In genomic region chr8:102496021-102496420, GRCm38 (mm10) we compare ENCODE assay signal across 12 mouse cellular contexts.
"Had no signal": no experiment of that assay in that cellular context is flagged by ENCODE, and none has a peak within 500 bp of the region (broad histone marks: within the 10 kb centered on the region; RNA-seq: fewer than 3 reads in every experiment).

No protein-coding gene starts in this region.

- H3K4me2 ChIP-seq: limb, embryonic 13.5 days; neural tube, embryonic 15.5 days had no signal

- H3K4me1 ChIP-seq: midbrain, embryonic 10.5 days had no signal

- H3K9me3 ChIP-seq: limb, embryonic 13.5 days; midbrain, embryonic 10.5 days; neural tube, embryonic 15.5 days had no signal

- ATAC-seq: lung, postnatal 0 days had no signal

- H3K27me3 ChIP-seq: limb, embryonic 13.5 days; neural tube, embryonic 15.5 days had no signal

- DNase-seq: left cerebral cortex, postnatal 4 days; lung, postnatal 4 days; midbrain, embryonic 14.5 days; right cerebral cortex, adult 18-20 months; right cerebral cortex, postnatal 25 days; thymus, postnatal 36 days had no signal

- H3K27ac ChIP-seq: limb, embryonic 13.5 days; liver, embryonic 14.5 days; midbrain, embryonic 10.5 days; neural tube, embryonic 15.5 days had no signal

- H3K36me3 ChIP-seq: limb, embryonic 13.5 days; midbrain, embryonic 10.5 days; neural tube, embryonic 15.5 days had no signal

- H3K9ac ChIP-seq: limb, embryonic 13.5 days; liver, embryonic 14.5 days; neural tube, embryonic 15.5 days had no signal

- H3K4me3 ChIP-seq: limb, embryonic 13.5 days; midbrain, embryonic 10.5 days; myocyte; neural tube, embryonic 15.5 days had no signal
